Mouse (Mus musculus) megakaryocyte, adult 5-6 weeks (primary cell): ENCODE measurements around the gene Rtp4. TPM values are rescaled to one million over a fixed set of nuclear protein-coding genes. Genes with fewer than 3 reads are reported as not detected.

ENCODE experiments used
- total RNA-seq, 2 experiments: library from RNA; stranded (forward) in 1 of 2; stranded (reverse) in 1 of 2; fragments of 153-499, 151-499 nt in 1 of 2; fragments of 221-1000, 200-1000 nt in 1 of 2; gene quantifications; 2 replicates each; pipeline versions ENCODE4 v1.2.3 to v1.2.4; 2015 to 2017

Gene Rtp4
- total RNA-seq, 2 experiments from 2014 or later: 25.1 to 31.7 TPM

Other genes starting within 250 kb of the Rtp4 start
- not detected in 2 replicates for gene Rtp1, start 91.2 kb upstream of the Rtp4 start, total RNA-seq (2015)
- gene Rtp1, start 91.2 kb upstream of the Rtp4 start, total RNA-seq (2017): not detected in 2 replicates
- gene Masp1, start 524 bp downstream of the Rtp4 start, total RNA-seq (2015): not detected in 2 replicates
- gene Masp1, start 524 bp downstream of the Rtp4 start, total RNA-seq (2017): not detected in 2 replicates